In genomic region chr16:94765129-94765528, GRCm38 (mm10) we compare ENCODE assay signal across 9 mouse cellular contexts.
A peak's percentile ranks its signal among the peaks of the same experiment; 100 is the strongest.
DNase-seq lines count a peak whose midpoint lies in the region; ATAC-seq and TF ChIP-seq lines count a peak whose summit lies in the region.
"Had no signal": no experiment of that assay in that cellular context is flagged by ENCODE, and none has a peak within 500 bp of the region (broad histone marks: within the 10 kb centered on the region; RNA-seq: fewer than 3 reads in every experiment).

No protein-coding gene starts in this region.

- no peaks in the 10 kb centered on the region for H3K36me3 ChIP-seq in embryonic facial prominence, embryonic 14.5 days (ENCODE audit: control insufficient read depth, insufficient read depth, low read length)
- H3K36me3 ChIP-seq in limb, embryonic 14.5 days (ENCODE audit: control insufficient read depth, insufficient read depth, low read length): no peaks in the 10 kb centered on the region

- no peaks in the 10 kb centered on the region for H3K27me3 ChIP-seq in embryonic facial prominence, embryonic 14.5 days (replicated peaks; ENCODE audit: control insufficient read depth, insufficient read depth, low read length)
- no peaks in the 10 kb centered on the region for H3K27me3 ChIP-seq in limb, embryonic 14.5 days (ENCODE audit: control insufficient read depth, insufficient read depth, low read length)

- DNase-seq in cerebellum, postnatal 14 days: peak; percentile 33 to 46
- DNase-seq in cerebellum, adult 9-10 months: no peak
- peak; percentile 16 to 31 for DNase-seq in kidney, postnatal 4 days
- DNase-seq in kidney, postnatal 25 days: no peak
- DNase-seq in embryonic facial prominence, embryonic 14.5 days (ENCODE audit: low spot score): peak; percentile 68
- peak; percentile 30 for DNase-seq in limb, embryonic 14.5 days (ENCODE audit: low spot score)
- DNase-seq in spleen, postnatal 4 days (ENCODE audit: low spot score in 2 of 2): no peak
- no peak for DNase-seq in spleen, postnatal 36 days (ENCODE audit: low spot score in 2 of 2)
- DNase-seq: cerebellum, adult 18-20 months had no signal

- ATAC-seq in embryonic facial prominence, embryonic 14.5 days (ENCODE audit: low read depth): peak; percentile 53; the same call in 1 of the 2 replicates
- ATAC-seq in limb, embryonic 14.5 days (ENCODE audit: low FRiP score, low read depth): peak; percentile 62; the same call in 1 of the 2 replicates

- peaks cover 6% of the 10 kb centered on the region; the same call in 1 of the 2 replicates for H3K9me3 ChIP-seq in embryonic facial prominence, embryonic 14.5 days (ENCODE audit: control insufficient read depth, low read length)
- no peaks in the 10 kb centered on the region for H3K9me3 ChIP-seq in limb, embryonic 14.5 days (ENCODE audit: control insufficient read depth, low read length)

- H3K9ac ChIP-seq in embryonic facial prominence, embryonic 14.5 days (ENCODE audit: low read depth, low read length): no peak overlapping the region
- H3K9ac ChIP-seq in limb, embryonic 14.5 days (ENCODE audit: low read depth, low read length, severe bottlenecking): no peak overlapping the region

- TF ChIP-seq POLR2A in limb, embryonic 14.5 days (IDR thresholded peaks at IDR 0.05; ENCODE audit: borderline replicate concordance, extremely low read depth, insufficient read depth, insufficient read length): no peak

- WGBS in embryonic facial prominence, embryonic 14.5 days: 18% methylated on average over 8 of the region's 8 CpGs
- WGBS in limb, embryonic 14.5 days: 42% methylated on average over 8 of the region's 8 CpGs

- H3K4me3 ChIP-seq in embryonic facial prominence, embryonic 14.5 days (ENCODE audit: low read depth, low read length): no peak overlapping the region
- H3K4me3 ChIP-seq in limb, embryonic 14.5 days (replicated peaks; ENCODE audit: low read length): no peak overlapping the region

- H3K4me1 ChIP-seq in embryonic facial prominence, embryonic 14.5 days (ENCODE audit: control insufficient read depth, insufficient read depth, low read length): no peaks in the 10 kb centered on the region
- H3K4me1 ChIP-seq in limb, embryonic 14.5 days (ENCODE audit: control insufficient read depth, insufficient read depth, low read length): peaks cover 2% of the 10 kb centered on the region; the same call in 1 of the 2 replicates

- H3K4me2 ChIP-seq in embryonic facial prominence, embryonic 14.5 days (ENCODE audit: low read depth, low read length): no peak overlapping the region
- no peak overlapping the region for H3K4me2 ChIP-seq in limb, embryonic 14.5 days (replicated peaks; ENCODE audit: low read depth, low read length, severe bottlenecking)

- no peak overlapping the region for H3K27ac ChIP-seq in embryonic facial prominence, embryonic 14.5 days (replicated peaks; ENCODE audit: low read depth, low read length)
- no peak overlapping the region for H3K27ac ChIP-seq in limb, embryonic 14.5 days (replicated peaks; ENCODE audit: low read depth, low read length)

Comparison
In these comparisons a context has a peak if more than half of its experiments do, and no peak if none do; other contexts are left out.
1. DNase-seq: peak in cerebellum, postnatal 14 days (2 of 2), kidney, postnatal 4 days (2 of 2), embryonic facial prominence, embryonic 14.5 days (single experiment) and limb, embryonic 14.5 days (single experiment); none in cerebellum, adult 9-10 months (single experiment), kidney, postnatal 25 days (0 of 2), spleen, postnatal 4 days (0 of 2) and spleen, postnatal 36 days (0 of 2).